Mouse (Mus musculus): ENCODE measurements at regions not wholly inside any gene's neighbourhood (a gene's known extent, or its start where the extent isn't known, plus 50 kb on each side); places are given as distances from the start of the nearest gene placed in this dataset.
"Not testable (repeated sequence)": the region's sequence is repeated elsewhere in the genome, so short reads cannot be mapped to it uniquely, and the experiment has no call there.

DNA sequence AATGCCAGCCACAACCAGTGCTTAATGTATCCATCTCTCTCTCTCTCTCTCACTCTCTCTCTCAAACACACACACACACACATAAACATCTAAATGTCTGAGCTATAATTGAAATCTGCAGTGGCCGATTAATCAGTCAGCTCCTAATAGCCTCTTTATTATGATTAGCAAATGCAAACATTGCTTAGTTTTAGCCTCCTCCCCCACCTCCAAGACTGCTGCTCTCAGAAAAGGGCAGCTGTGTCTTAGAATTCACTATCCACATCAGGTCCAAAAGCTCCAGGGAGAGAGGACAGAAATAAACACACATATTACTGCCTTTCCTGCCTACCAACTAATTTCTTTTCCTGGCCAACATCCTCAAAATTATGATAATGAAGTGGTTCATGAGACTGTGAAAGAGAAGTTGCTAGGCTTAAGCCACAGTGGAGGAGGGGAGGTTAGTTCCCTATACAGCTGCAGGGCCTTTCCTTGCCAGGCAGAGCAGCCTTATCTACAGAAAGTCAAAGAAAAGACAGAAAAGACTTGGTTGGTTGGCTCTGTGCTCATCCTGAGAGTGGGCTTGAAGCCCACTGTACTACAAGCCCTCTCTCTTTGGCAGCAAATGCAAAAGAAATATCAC, 442.7 kb upstream of the Tbl1xr1 start:
- no peak for DNase-seq

DNA sequence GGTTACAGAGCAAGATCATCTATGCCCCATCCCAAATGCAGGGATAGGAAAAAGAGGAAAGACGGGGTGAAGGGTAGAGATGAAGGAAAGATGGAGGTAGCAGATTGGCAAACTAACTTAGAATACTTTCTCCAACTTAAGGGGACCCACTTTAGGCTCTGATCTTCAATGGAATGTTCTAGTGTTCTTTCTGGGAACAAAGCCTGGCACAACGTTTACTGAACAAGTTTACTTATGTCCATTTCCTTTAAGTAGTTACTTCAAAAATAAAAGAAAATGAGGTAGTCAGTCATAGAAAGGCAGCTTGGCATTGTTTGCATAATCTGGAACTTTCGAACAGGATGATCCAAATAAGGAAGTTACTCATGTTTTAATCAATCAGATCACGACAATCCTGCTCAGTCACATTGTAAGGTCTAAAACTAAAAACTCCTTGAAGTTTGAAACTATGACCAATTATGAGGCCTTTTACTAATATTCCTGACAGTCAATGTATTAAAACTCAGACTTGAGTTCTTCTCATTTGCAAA, 441.7 kb upstream of the Tbl1xr1 start:
- no peak for DNase-seq

DNA sequence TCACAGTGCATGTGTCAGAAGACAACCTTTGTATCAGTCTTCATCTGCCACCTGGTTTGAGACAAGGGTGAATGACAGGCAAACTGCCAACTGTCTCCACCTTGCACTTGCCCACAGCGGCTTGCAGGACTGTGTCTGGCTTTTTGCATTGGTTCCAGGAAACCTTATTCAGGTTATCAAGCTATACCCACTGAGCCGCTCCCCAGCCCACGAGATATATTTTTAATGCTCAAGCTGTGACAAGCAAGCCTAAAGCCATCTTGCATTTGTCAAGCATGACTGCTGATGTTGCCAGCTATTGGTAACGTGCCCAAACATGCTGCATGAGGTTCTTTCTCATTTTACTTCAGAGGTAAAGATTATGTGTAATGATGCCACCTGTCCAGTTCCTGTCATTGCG, 437.6 kb upstream of the Tbl1xr1 start:
- DNase-seq, result peak; percentile 55 to 59

DNA sequence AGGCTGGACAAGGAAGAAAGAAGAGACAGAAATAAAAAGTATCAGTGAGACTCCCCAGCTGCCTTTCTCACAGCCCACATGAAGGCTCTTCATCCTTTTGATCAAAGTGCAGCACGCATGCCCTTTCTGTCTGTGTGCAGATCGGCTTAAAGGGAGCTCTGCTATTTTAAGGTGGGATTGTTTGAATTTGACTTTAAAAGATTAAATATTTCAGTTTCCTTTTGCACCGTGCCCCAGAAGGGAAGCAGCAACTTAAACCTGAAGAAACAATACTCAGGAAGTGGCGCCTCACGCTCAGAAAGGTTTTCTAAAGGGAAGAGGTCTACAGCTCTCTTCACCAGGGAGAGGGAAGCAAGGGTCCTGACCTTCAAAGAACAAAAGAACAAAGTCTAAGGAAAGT, 436.9 kb upstream of the Tbl1xr1 start:
- no peak for DNase-seq

DNA sequence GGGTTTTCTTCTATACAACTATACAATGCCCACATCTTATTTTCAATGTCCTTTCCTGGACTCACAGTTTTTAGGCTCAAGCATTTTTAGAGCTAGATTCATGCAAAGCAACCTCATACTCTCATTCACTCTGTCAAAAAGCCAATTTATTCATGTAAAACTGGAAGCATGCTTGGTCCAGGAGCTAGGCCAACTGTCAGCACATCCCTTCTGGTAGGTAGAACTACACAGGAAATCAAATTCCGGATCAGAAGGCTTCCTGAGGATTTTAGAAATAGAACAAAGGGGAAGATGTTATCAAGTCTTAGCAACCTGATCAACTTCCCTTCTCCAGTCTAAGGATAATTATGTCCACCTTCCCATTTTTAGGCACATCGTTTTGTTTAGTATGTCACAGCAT, 432.4 kb upstream of the Tbl1xr1 start:
- DNase-seq, result peak; percentile 68 to 78

DNA sequence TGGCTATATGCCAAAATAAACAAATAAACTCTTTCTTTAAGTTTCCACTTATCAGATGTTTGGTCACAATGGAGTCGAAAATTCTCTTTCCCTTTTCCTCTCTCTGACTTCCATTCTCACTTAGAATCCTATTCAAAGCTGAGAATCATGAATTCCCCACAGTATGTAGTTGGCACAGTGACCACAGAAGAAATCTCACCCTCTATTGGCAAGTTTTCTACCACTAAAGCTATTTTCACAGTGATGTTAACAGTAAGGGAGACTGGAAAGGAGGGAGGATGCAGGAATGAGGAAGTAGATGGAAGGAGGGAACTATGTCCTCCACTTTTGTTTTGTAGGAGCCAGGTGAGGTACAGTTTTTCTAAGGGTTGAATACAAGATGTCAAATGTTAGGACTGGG, 431.2 kb upstream of the Tbl1xr1 start:
- no peak for DNase-seq

DNA sequence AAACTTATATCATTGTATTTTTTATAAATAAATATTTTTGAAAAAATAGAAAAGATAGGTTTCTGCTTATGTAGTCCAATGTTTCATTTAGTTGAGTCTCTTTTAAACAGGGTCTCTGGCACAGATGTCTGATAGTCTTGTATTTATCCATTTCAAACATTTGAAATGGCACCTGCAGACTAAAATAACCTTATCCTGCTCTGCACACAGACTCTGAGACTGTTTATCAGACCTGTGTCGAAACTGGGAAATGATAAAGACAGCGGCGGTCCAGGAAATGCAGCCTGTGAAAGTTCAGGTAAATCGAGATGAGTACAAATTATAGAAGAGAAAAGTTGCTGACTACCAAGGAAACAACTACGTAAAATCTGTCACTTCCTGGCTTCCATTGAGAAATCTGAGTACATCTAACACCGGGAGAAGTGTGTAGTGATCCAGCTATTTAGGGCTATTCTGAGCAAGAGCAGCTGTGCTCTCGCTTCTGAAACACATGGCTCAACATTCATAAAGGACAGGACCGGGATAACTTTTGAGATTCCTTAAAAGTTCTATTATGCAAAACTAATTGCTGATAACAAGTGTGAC, 426.5 kb upstream of the Tbl1xr1 start:
- DNase-seq, result no peak

DNA sequence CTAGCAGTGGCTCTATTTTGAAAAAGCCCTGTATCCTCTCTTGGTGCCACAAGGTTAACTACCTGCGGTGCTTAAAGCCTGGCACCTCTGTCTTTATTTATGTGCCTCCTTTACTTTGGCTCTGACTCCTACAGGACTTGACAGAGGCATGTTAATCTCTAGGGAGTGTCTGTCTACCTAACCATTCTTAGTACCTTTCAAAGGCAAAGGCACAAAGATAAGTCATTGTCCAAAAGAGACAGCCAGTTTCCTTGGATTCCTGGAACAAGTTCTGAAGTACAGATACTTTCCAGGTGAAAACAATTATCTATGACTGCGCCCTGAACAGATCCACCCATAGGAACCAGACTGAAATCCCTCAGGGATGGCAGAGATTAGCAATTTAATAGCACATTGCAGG, 421.2 kb upstream of the Tbl1xr1 start:
- DNase-seq, result no peak

DNA sequence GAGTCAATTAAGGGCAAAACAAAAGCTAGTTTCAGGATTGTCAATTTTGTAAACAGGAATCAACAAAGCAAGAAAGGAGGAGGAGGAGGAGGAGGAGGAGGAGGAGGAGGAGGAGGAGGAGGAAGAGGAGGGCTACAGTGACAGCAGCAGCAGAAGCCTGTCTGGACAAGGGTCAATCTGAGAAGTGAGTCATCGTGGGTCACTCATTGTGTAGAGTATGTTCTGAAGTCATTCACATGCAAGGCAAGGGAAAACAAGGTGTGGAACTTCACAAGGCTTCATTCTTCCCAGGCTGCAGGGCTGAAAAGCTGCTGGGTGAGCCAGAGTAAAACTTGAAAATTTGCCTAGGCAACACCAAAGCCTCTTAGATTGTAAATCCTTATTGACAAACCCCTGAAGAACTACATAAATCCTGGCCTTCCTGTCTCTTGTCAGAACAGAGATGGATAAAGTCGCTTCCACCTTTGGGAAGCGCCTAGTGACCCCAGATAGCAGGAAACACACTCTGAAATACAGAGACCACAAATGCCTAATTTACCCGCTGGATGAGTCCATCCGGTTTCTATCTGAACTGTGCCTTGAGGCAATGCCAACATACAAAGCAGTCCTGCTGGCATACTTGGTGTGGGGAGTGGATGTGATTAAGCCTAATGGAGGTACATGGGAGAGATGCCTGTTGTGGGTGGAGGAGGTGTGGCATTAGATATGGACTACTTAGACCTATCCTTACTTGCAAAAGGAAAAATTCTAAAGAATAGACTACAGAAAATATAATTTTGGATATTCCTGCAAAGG, 408.9 kb upstream of the Tbl1xr1 start:
- DNase-seq, result no peak

DNA sequence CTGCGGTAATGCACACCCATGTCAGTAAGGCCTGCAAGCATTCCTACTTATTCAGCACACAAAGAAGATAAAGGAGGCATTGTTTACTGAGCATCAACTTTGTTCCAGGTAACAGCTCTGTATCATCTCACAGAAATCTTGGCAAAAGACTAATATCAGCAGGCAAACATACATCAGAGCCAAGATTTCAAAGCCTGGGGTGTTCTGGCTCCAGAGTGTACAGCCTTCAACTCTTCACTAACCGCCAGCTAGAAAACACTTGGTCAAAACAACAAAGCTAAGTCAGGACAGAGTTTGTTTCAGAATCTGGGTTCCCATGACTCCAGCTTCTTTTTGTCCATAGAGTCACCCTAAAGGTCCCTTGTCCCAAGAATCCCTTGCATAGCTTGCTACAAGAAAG, 404.6 kb upstream of the Tbl1xr1 start:
- DNase-seq, result peak; percentile 13 to 20

DNA sequence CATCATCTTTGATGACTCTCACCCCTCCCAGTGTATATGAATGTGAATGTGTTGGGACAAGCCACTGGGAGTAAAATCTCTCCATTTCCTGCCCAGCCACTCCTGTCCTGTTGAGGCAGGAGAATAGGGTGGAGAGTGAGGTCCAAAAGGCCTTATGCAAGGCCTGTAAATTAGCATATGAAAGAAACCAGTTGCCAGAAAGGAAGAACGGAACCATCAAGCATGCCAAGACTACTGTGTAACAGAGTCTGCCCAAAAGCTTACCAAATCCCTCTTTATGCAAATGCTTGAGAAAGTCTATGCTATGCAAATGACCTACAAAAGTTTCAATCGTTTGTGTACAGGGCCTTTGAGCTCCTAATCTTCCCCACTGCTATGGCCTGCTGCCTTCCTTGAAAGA, 404.0 kb upstream of the Tbl1xr1 start:
- DNase-seq, result no peak

DNA sequence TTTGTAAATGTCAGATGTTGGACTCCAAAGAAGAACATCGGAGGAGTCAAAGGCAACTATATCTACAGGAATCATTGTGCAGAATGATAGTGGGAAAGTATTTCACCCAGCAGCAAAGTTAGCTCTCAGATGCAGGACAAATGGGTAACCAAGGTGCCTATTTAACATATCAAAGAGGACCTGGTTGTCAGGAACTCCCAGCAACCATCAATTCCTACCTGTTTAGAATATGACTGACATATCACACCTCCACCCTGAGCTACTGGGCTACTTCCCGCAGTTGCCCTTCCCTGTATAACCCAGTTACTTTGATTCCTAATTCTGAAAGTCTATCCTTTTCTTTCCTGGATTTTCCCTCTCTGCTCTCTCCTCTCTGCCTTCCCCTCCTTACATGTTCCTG, 403.0 kb upstream of the Tbl1xr1 start:
- no peak for DNase-seq

DNA sequence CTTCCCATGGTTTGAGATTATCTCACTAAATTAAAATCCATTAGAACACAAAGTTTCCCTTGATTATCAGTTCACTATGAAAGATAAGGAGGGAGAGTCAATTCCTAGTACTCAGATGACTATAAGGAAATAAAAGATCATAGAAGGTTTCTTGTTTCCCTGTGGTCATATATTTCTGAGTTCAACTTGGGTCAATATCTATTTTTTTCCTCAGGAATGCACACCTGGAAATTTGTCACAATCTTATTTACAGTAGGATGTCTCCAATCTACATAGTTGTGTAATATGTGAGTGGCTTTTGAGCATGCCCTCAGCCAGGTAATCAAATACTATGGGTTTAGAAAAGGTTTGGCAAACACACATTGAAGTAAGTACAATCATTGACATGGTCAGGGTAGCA, 398.2 kb upstream of the Tbl1xr1 start:
- no peak for DNase-seq

DNA sequence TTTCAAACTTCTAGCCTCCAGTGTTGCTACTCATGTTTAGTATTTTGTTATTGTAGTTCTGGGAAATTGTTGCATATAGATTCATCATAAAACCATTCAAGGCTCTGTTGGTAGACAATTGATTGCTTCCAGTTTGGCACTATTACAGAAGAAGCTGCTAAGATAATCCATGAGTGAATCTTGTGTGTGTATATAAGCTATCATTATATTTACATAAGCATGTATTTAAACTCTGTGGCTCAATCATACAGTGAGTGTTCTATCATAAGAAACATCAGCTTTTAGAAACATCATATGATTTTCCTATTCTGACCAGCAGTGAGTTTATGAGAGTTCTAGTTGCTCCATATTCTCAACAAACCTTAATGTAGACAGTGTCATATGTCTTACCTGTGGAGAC, 397.7 kb upstream of the Tbl1xr1 start:
- no peak for DNase-seq

DNA sequence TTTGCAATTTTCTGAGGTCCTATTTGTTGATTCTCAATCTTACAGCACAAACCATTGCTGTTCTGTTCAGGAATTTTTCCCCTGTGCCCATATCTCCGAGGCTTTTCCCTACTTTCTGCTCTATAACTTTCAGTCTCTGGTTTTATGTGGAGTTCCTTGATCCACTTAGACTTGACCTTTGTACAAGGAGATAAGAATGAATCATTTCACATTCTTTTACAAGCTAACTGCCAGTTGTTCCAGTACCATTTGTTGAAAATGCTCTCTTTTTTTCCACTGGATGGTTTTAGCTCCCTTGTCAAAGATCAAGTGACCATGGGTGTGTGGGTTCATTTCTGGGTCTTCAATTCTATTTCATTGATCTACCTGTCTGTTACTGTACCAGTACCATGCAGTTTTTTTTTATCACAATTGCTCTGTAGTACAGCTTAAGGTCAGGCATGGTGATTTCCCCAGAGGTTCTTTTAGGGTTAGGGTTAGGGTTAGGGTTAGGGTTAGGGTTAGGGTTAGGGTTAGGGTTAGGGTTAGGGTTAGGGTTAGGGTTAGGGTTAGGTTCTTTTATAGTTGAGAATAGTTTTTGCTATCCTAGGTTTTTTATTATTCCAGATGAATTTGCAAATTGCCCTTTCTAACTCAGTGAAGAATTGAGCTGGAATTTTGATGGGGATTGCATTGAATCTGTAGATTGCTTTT, 378.3 kb upstream of the Tbl1xr1 start:
- DNase-seq, result not testable (repeated sequence)

DNA sequence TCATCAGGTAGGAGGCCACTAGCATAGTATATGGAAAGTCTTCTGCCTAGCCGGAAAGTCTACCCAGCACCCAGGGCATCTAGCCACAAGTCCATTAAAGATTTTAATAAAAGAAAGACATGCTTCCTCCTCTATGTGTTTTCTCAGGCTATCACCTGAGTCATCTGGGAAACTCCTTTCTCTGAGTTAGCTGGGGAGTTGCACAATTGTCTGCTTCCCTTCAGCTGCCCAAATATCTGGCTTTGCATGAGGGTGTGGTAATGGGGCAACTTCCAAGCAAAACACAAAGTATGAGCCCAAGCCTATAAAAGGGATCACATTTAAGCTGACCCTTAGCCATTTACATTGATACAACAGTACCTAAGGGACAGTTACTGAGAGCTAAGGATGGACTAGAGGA, 376.9 kb upstream of the Tbl1xr1 start:
- no peak for DNase-seq

DNA sequence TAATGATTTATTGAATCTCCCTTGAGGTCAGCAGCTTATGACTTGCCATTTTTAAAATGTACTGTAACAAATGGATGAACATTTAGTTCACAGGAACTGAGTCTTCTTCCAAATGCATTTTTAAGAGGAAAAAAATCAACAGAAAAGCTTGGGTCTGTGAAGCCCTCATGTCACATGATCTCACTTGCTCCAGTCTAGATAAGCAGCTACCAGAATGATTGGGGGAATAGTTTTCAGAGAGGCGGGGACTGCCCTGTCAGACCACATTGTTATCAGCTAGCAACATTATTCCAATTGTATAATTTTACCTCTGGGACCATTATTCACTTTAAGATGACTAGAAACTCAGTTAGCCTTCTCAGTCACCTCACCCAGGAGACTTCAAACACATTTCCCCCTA, 376.1 kb upstream of the Tbl1xr1 start:
- no peak for DNase-seq

DNA sequence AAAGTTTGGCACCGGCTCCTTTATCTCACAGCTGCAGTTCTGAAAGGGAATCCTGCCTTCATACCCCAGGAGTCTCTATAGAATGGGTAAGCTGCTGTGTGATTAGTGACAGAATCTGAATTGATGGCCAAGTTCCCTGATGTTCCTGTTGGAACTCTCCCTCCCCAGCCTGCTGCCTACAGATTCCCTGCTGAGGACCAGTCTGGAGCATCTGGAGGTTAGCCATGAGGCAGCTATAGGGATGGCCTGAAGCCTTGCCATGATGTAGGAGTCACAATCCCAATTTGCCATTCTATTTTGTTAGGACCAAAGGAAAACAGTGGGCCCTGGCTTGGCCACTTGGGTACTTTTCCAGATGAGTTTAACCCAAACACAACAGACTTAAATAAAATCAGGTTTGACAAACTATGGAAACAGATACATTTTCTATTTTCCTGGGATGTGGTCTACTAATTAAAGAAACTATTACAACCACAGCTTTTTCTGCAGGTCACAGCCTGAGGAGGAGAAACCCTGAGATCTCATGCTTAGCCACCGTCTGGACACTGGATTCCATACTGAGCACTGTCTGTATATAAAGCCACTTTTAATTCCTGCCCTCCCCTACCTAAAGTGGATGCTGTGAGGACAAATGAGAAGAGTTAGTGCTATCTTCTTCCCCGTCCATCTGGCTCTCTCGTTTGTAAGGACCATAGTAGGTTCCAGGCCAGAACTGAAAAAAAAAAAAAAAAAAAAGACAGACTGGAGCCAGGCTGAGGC, 349.5 kb upstream of the Tbl1xr1 start:
- DNase-seq, result peak; percentile 83 to 85

DNA sequence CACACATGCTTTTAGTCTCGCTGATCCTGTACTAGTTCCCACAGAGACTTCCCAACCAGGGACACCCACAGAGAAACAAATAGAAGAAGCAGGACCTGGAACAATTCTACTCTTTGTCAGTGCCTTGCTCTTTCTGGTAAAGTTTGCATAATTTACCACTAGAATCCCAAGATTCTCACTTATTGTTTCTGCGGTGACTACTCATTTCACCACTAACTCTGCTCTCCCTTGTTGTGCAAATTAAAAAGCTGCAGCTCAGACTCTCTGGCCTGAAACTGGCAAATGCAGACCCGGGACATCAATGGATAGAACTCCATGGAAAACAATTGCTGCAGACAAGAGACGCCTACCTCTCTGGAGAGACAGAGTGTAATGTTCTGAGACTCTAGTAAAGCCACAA, 348.4 kb upstream of the Tbl1xr1 start:
- no peak for DNase-seq

DNA sequence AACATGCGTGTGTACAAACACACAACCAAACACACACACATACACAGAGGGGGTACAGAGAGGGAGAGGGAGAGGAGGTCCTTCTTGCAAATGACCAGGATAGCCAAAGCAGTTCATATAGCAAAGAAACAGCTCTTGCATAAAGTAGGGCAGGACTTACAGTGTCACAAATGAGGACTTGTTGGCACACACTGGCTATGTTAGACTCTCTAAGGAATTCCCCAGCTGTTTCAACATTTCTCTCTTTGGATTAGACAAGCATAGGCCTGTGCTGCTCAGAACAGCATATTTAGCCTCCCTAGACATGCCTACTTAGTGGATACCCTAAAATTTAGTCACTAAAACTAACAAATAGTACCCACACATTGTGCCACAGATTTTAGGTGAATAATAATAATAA, 347.1 kb upstream of the Tbl1xr1 start:
- DNase-seq, result no peak

DNA sequence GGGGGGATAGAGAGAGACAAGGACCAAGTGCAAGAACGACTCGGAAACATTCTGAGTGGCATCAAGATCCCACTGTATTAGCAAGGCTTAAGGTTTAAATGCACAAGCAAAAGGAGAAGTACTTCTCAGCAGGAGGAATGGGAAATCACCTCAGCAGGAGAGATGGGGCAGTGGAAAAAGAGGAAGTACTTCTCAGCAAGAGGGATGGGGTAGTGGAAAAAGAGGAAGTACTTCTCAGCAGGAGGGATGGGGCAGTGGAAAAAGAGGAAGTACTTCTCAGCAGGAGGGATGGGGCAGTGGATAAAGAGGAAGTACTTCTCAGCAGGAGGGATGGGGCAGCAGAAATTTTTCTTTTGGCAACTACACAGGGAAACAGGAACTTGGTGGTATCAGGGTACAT, 340.8 kb upstream of the Tbl1xr1 start:
- DNase-seq, result not testable (repeated sequence)

DNA sequence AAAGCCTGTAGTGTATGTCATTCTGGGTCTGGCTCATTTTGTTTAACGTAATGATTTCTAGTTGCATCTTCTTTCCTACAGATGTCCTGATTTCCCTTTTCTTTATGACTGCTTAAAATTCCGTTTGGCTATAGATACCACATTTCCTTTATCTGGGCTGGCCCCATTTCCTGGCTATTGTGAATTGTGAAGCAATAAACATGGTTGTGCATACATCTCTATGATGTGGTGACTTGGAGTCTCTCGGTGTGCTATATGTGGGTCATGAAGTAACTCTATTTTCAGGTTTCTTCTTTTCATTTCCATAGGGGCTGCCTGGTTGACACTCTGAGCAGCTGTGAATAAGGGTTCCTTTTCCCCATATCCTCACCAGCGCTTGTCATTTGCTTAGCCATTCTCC, 336.7 kb upstream of the Tbl1xr1 start:
- DNase-seq, result no peak

DNA sequence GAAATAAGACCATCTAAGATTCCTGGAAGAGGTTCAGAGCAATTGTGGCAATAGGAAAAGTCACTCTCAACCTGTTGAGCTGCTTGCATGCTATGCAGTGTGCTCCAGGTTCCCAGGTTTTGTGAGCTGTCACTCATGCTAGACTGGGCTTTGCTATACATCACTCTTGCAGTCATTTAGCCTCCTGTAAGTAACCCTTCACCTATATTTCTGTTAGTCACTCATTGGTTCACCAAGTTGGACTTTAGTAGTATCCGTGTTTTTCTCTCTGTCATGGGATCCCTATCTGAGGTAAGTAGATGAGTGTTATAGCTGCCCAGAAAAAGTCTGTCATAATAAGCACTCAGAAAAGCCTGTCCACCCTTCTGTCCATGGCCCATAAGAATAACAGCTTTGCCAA, 332.3 kb upstream of the Tbl1xr1 start:
- DNase-seq, result no peak
